In the genomic region with DNA sequence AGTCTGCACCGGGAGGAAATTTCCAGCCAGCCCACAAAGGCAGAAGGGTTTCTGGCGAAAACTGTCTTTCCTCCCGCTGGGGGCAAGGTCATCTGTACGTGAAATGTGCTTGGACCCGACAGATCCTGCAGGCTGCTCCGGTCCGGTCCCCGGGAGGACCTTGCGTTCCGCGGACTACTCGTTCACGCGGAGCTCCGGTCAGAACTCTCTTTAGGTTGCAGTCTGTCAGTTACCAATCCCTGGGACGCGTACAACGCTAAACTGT, we compare ENCODE assay signal across 8 mouse cellular contexts. TPM values are rescaled to one million over a fixed set of nuclear protein-coding genes. Genes with fewer than 3 reads are reported as not detected.
DNase-seq lines count a peak whose midpoint lies in the region; ATAC-seq and TF ChIP-seq lines count a peak whose summit lies in the region.

No protein-coding gene starts in this region.

- no peak for ATAC-seq in stomach, embryonic 15.5 days (ENCODE audit: insufficient read depth, low FRiP score, low read depth)

- H3K27me3 ChIP-seq in cerebellum, adult 2 months (ENCODE audit: control insufficient read depth, insufficient read depth, low read length): no peaks in the 10 kb centered on the region
- no peaks in the 10 kb centered on the region for H3K27me3 ChIP-seq in spleen, adult 2 months (ENCODE audit: control insufficient read depth, insufficient read depth, low read length)
- H3K27me3 ChIP-seq in stomach, embryonic 15.5 days (replicated peaks): no peaks in the 10 kb centered on the region

- TF ChIP-seq POLR2A in cerebellum, adult 2 months (IDR thresholded peaks at IDR 0.05; ENCODE audit: borderline replicate concordance, insufficient read depth, low read length): no peak
- no peak for TF ChIP-seq POLR2A in spleen, adult 2 months (IDR thresholded peaks at IDR 0.05; ENCODE audit: low read depth, low read length)

- H3K4me3 ChIP-seq in cerebellum, adult 2 months (replicated peaks; ENCODE audit: insufficient read depth, low read depth, low read length): peak overlapping the region; percentile 70
- H3K4me3 ChIP-seq in spleen, adult 2 months (ENCODE audit: extremely low read depth, insufficient read depth, insufficient read length): peak overlapping the region; percentile 91
- peak overlapping the region; percentile 68 for H3K4me3 ChIP-seq in stomach, embryonic 15.5 days (replicated peaks)

- no peaks in the 10 kb centered on the region for H3K9me3 ChIP-seq in stomach, embryonic 15.5 days

- WGBS in cerebellum, adult 2 months: under 1% methylated on average over 18 of the region's 18 CpGs
- under 1% methylated on average over 18 of the region's 18 CpGs for WGBS in spleen, adult 2 months
- under 1% methylated on average over 18 of the region's 18 CpGs for WGBS in stomach, embryonic 15.5 days

- TF ChIP-seq CTCF in cerebellum, adult 2 months (IDR thresholded peaks at IDR 0.05; ENCODE audit: borderline replicate concordance, insufficient read depth, low read depth, low read length): no peak
- TF ChIP-seq CTCF in spleen, adult 2 months (IDR thresholded peaks at IDR 0.05; ENCODE audit: extremely low read depth, insufficient read depth, insufficient read length, insufficient replicate concordance): no peak

- peak overlapping the region; percentile 49 for H3K27ac ChIP-seq in cerebellum, adult 2 months (ENCODE audit: insufficient read depth, low read length)
- peak overlapping the region; percentile 100 for H3K27ac ChIP-seq in spleen, adult 2 months (ENCODE audit: insufficient read depth, low read length)
- peak overlapping the region; percentile 98 for H3K27ac ChIP-seq in stomach, embryonic 15.5 days

- H3K9ac ChIP-seq in stomach, embryonic 15.5 days: peak overlapping the region; percentile 82

- H3K4me1 ChIP-seq in cerebellum, adult 2 months (ENCODE audit: control insufficient read depth, insufficient read depth, low read length): peaks cover 16% of the 10 kb centered on the region; the same call in 1 of the 2 replicates
- peaks cover 5% of the 10 kb centered on the region; the same call in 1 of the 2 replicates for H3K4me1 ChIP-seq in spleen, adult 2 months (ENCODE audit: control insufficient read depth, insufficient read depth, insufficient read length)
- H3K4me1 ChIP-seq in stomach, embryonic 15.5 days: peaks cover 42% of the 10 kb centered on the region

- peaks cover 24% of the 10 kb centered on the region for H3K36me3 ChIP-seq in spleen, adult 2 months (ENCODE audit: control insufficient read depth, insufficient read depth, low read length)
- peaks cover 28% of the 10 kb centered on the region for H3K36me3 ChIP-seq in stomach, embryonic 15.5 days

- peak in 1 of 2 experiments; percentile 49 for DNase-seq in cerebellum, adult 2 months
- no peak for DNase-seq in cerebellum, postnatal 4 days (ENCODE audit: low spot score in 2 of 2)
- no peak for DNase-seq in spleen, adult 2 months (ENCODE audit: low read depth in 1 of 2, low spot score in 2 of 2)
- no peak for DNase-seq in spleen, postnatal 4 days (ENCODE audit: low spot score in 2 of 2)
- DNase-seq in liver: peak; percentile 51
- no peak for DNase-seq in cerebellum, postnatal 14 days
- DNase-seq in gastrocnemius, postnatal 25 days: no peak

- H3K4me2 ChIP-seq in stomach, embryonic 15.5 days: peak overlapping the region; percentile 93

RNA-seq across cellular contexts. Expression of gene Kdm6b, which starts 3.5 kb away (rescaled TPM):
- polyA plus RNA-seq in cerebellum, adult 2 months (2012; rRNA removed): 14.0 and 16.5 TPM in 2 replicates
- polyA plus RNA-seq in spleen, adult 2 months (2012; rRNA removed): 15.8 and 17.0 TPM in 2 replicates
- polyA plus RNA-seq in stomach, embryonic 15.5 days (2015; fragmentation: Nextera tagmentation; extraction: Ambion mirVana): 25.4 and 26.5 TPM in 2 replicates
- 10 to 100 TPM; 23.9 to 27.7 TPM for total RNA-seq in gastrocnemius, postnatal 25 days (2021)

RNA-seq across cellular contexts. Expression of gene Tmem88, which starts 11.9 kb away (rescaled TPM):
- 5.7 and 6.0 TPM in 2 replicates for polyA plus RNA-seq in cerebellum, adult 2 months (2012; rRNA removed)
- polyA plus RNA-seq in spleen, adult 2 months (2012; rRNA removed): 14.3 and 20.5 TPM in 2 replicates
- 26.7 and 29.4 TPM in 2 replicates for polyA plus RNA-seq in stomach, embryonic 15.5 days (2015; fragmentation: Nextera tagmentation; extraction: Ambion mirVana)
- total RNA-seq in gastrocnemius, postnatal 25 days (2021): 1 to 10 TPM; 6.1 to 7.0 TPM

RNA-seq across cellular contexts. Expression of gene Cyb5d1, which starts 14.5 kb away (rescaled TPM):
- 40.2 and 41.9 TPM in 2 replicates for polyA plus RNA-seq in cerebellum, adult 2 months (2012; rRNA removed)
- 9.5 and 11.1 TPM in 2 replicates for polyA plus RNA-seq in spleen, adult 2 months (2012; rRNA removed)
- polyA plus RNA-seq in stomach, embryonic 15.5 days (2015; fragmentation: Nextera tagmentation; extraction: Ambion mirVana): 24.9 and 25.3 TPM in 2 replicates
- 10 to 100 TPM; 26.5 to 26.9 TPM for total RNA-seq in gastrocnemius, postnatal 25 days (2021)

RNA-seq across cellular contexts. Expression of gene Naa38, which starts 14.7 kb away (rescaled TPM):
- 193 and 200 TPM in 2 replicates for polyA plus RNA-seq in cerebellum, adult 2 months (2012; rRNA removed)
- polyA plus RNA-seq in spleen, adult 2 months (2012; rRNA removed): 82.3 and 105 TPM in 2 replicates
- 154 and 179 TPM in 2 replicates for polyA plus RNA-seq in stomach, embryonic 15.5 days (2015; fragmentation: Nextera tagmentation; extraction: Ambion mirVana)
- 10 to 100 TPM; 60.4 to 65.0 TPM for total RNA-seq in gastrocnemius, postnatal 25 days (2021)

RNA-seq across cellular contexts. Expression of gene Chd3, which starts 40.8 kb away (rescaled TPM):
- 111 and 115 TPM in 2 replicates for polyA plus RNA-seq in cerebellum, adult 2 months (2012; rRNA removed)
- polyA plus RNA-seq in spleen, adult 2 months (2012; rRNA removed): 146 and 160 TPM in 2 replicates
- 53.4 and 54.0 TPM in 2 replicates for polyA plus RNA-seq in stomach, embryonic 15.5 days (2015; fragmentation: Nextera tagmentation; extraction: Ambion mirVana)
- total RNA-seq in gastrocnemius, postnatal 25 days (2021): 10 to 100 TPM; 12.0 to 13.9 TPM

Comparison
In these comparisons a context has a peak if more than half of its experiments do, and no peak if none do; other contexts are left out.
1. H3K27ac ChIP-seq: peak in every context shown above with its lines; median percentile 100 in spleen, adult 2 months; 98 in stomach, embryonic 15.5 days; 49 in cerebellum, adult 2 months.